ENCODE assay signal across 17 mouse cellular contexts in the genomic region with DNA sequence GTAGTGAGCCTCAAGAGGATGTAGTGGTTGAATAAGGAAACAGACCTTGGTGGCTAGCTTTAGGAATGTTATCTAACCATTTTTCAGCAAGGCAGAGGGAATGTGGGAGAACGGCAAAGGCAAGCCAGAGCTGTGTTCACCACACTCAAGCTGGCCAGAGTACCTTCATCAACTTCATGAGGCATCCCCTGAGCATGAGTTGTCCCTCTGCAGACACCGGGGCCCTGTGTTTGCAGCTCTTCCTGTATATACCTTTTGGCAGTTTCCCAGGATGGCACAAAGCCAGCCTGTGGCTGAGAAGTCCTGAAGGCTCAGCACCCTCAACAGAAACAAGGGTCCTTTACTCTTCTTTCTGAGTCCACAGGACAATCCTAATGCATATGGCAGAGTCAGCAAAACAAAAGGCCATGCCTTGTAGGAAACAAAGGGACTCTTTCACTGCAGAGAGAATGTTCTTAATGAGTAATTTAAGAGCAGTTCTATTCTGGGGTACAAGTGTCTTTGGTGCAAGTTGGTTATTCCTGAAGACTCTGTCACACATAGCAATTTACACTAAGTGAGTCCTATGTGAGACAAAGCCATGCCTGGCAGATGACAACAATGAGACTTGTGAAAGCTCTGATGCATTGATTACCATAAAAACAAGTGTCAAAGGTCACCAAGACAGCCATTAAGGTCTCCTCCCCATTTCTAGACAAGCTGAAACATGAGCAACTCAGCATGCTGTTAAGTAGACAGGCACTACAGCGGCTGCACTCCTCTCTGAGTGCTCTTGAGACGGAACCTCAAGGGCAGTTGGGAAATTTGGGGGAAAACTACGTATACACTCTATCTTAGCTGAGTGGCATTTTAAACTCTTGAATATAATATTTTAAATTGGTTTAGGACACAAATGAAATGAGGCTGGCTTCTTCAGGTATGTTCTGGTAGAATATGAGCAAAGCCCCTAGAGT.
DNase-seq lines count a peak whose midpoint lies in the region; ATAC-seq and TF ChIP-seq lines count a peak whose summit lies in the region.
"Had no signal": no experiment of that assay in that cellular context is flagged by ENCODE, and none has a peak within 500 bp of the region (broad histone marks: within the 10 kb centered on the region; RNA-seq: fewer than 3 reads in every experiment).

No protein-coding gene starts in this region.

- no peaks in the 10 kb centered on the region for H3K36me3 ChIP-seq in heart, adult 2 months (ENCODE audit: control insufficient read depth, insufficient read depth, low read length)
- H3K36me3 ChIP-seq in midbrain, embryonic 10.5 days, result no peaks in the 10 kb centered on the region
- H3K36me3 ChIP-seq in midbrain, embryonic 14.5 days (ENCODE audit: control insufficient read depth, insufficient read depth, low read length), result no peaks in the 10 kb centered on the region
- no peaks in the 10 kb centered on the region for H3K36me3 ChIP-seq in forebrain, postnatal 0 days (ENCODE audit: insufficient read depth)
- H3K36me3 ChIP-seq: embryonic facial prominence, embryonic 13.5 days; forebrain, embryonic 12.5 days; kidney, embryonic 15.5 days; midbrain, embryonic 12.5 days had no signal

- peak; percentile 27 for DNase-seq in heart, adult 11 months
- DNase-seq in heart, adult 2 months, result no peak
- DNase-seq in midbrain, embryonic 10.5 days (ENCODE audit: low spot score), result no peak
- no peak for DNase-seq in midbrain, embryonic 14.5 days
- peak; percentile 61 for DNase-seq in ZHBTc4 (ENCODE audit: low read depth, low spot score)
- peak; percentile 39 for DNase-seq in lung, postnatal 36 days
- no peak for DNase-seq in thymus, adult 18-20 months
- DNase-seq in forebrain, postnatal 0 days, result no peak
- DNase-seq: cerebellum, adult 2 months; thymus, postnatal 25 days had no signal

- no peak overlapping the region for H3K4me3 ChIP-seq in heart, adult 2 months
- H3K4me3 ChIP-seq in midbrain, embryonic 10.5 days, result no peak overlapping the region
- H3K4me3 ChIP-seq in midbrain, embryonic 14.5 days (replicated peaks; ENCODE audit: low read depth, low read length), result no peak overlapping the region
- no peak overlapping the region for H3K4me3 ChIP-seq in forebrain, postnatal 0 days (ENCODE audit: low read depth, low read length)
- H3K4me3 ChIP-seq: embryonic facial prominence, embryonic 13.5 days; forebrain, embryonic 12.5 days; kidney, embryonic 15.5 days; midbrain, embryonic 12.5 days had no signal

- H3K4me1 ChIP-seq in heart, adult 2 months (ENCODE audit: control insufficient read depth, insufficient read depth, low read length), result no peaks in the 10 kb centered on the region
- H3K4me1 ChIP-seq in midbrain, embryonic 10.5 days, result peaks cover 17% of the 10 kb centered on the region
- 0 out of 2 replicates have a peak, but pooled peaks cover 6% of the 10 kb centered on the region for H3K4me1 ChIP-seq in midbrain, embryonic 14.5 days (ENCODE audit: control insufficient read depth, insufficient read depth, low read length)
- no peaks in the 10 kb centered on the region for H3K4me1 ChIP-seq in forebrain, postnatal 0 days (ENCODE audit: insufficient read depth)
- H3K4me1 ChIP-seq: embryonic facial prominence, embryonic 13.5 days; kidney, embryonic 15.5 days; midbrain, embryonic 12.5 days had no signal

- no peak for ATAC-seq in midbrain, embryonic 14.5 days (ENCODE audit: low FRiP score, low TSS enrichment)
- ATAC-seq in forebrain, postnatal 0 days, result no peak
- ATAC-seq: CD4-positive, CD25-positive, alpha-beta regulatory T cell, adult 4 months; hindbrain, postnatal 0 days had no signal

- no peak overlapping the region for H3K9ac ChIP-seq in heart, adult 2 months (ENCODE audit: low read depth, low read length)
- no peak overlapping the region for H3K9ac ChIP-seq in midbrain, embryonic 14.5 days (replicated peaks; ENCODE audit: low read length)
- no peak overlapping the region for H3K9ac ChIP-seq in forebrain, postnatal 0 days
- H3K9ac ChIP-seq: embryonic facial prominence, embryonic 13.5 days; forebrain, embryonic 12.5 days; kidney, embryonic 15.5 days; liver, embryonic 14.5 days; midbrain, embryonic 12.5 days had no signal

- H3K27ac ChIP-seq in heart, adult 2 months, result no peak overlapping the region
- 0 out of 2 replicates have a peak overlapping the region, but pooled peaks have one; percentile 9 for H3K27ac ChIP-seq in midbrain, embryonic 10.5 days (replicated peaks)
- no peak overlapping the region for H3K27ac ChIP-seq in midbrain, embryonic 14.5 days (replicated peaks; ENCODE audit: low read depth, low read length)
- no peak overlapping the region for H3K27ac ChIP-seq in forebrain, postnatal 0 days (ENCODE audit: low read depth, low read length)
- H3K27ac ChIP-seq: embryonic facial prominence, embryonic 13.5 days; forebrain, embryonic 12.5 days; hindbrain, postnatal 0 days; kidney, embryonic 15.5 days; liver, embryonic 14.5 days; midbrain, embryonic 12.5 days had no signal

- no peak overlapping the region for H3K4me2 ChIP-seq in midbrain, embryonic 14.5 days (ENCODE audit: low read length)
- H3K4me2 ChIP-seq in forebrain, postnatal 0 days (ENCODE audit: low read depth), result no peak overlapping the region
- H3K4me2 ChIP-seq: embryonic facial prominence, embryonic 13.5 days; forebrain, embryonic 12.5 days; kidney, embryonic 15.5 days; midbrain, embryonic 12.5 days had no signal

- intact Hi-C loops in heart, adult 2 months (cut with DNase I), result no loop called here

- 58% methylated on average over 5 of the region's 5 CpGs for WGBS in heart, adult 2 months
- WGBS in midbrain, embryonic 10.5 days, result 87% methylated on average over 5 of the region's 5 CpGs
- WGBS in midbrain, embryonic 14.5 days, result 88% methylated on average over 5 of the region's 5 CpGs
- 70% methylated on average over 5 of the region's 5 CpGs for WGBS in forebrain, postnatal 0 days

- no peak for TF ChIP-seq POLR2A in heart, adult 2 months (IDR thresholded peaks at IDR 0.05; ENCODE audit: insufficient read depth, low read depth, low read length)

- H3K79me2 ChIP-seq in heart, adult 2 months (replicated peaks; ENCODE audit: control insufficient read depth, insufficient read depth, low read length), result no peaks in the 10 kb centered on the region

- H3K27me3 ChIP-seq in heart, adult 2 months (ENCODE audit: control insufficient read depth, insufficient read depth, low read length), result no peaks in the 10 kb centered on the region
- no peaks in the 10 kb centered on the region for H3K27me3 ChIP-seq in midbrain, embryonic 10.5 days (ENCODE audit: low read depth, poor library complexity, severe bottlenecking)
- no peaks in the 10 kb centered on the region for H3K27me3 ChIP-seq in midbrain, embryonic 14.5 days (ENCODE audit: control insufficient read depth, insufficient read depth, low read length)
- no peaks in the 10 kb centered on the region for H3K27me3 ChIP-seq in forebrain, postnatal 0 days (ENCODE audit: insufficient read depth, low read length)
- H3K27me3 ChIP-seq: embryonic facial prominence, embryonic 13.5 days; forebrain, embryonic 12.5 days; kidney, embryonic 15.5 days; midbrain, embryonic 12.5 days had no signal

- TF ChIP-seq CTCF in heart, adult 2 months (IDR thresholded peaks at IDR 0.05), result no peak
- TF ChIP-seq CTCF in forebrain, postnatal 0 days (IDR thresholded peaks at IDR 0.05; ENCODE audit: low read depth), result no peak

- no peaks in the 10 kb centered on the region for H3K9me3 ChIP-seq in midbrain, embryonic 10.5 days (replicated peaks)
- no peaks in the 10 kb centered on the region for H3K9me3 ChIP-seq in midbrain, embryonic 14.5 days (ENCODE audit: control insufficient read depth, low read length)
- H3K9me3 ChIP-seq in forebrain, postnatal 0 days (ENCODE audit: low read length), result no peaks in the 10 kb centered on the region
- H3K9me3 ChIP-seq: embryonic facial prominence, embryonic 13.5 days; forebrain, embryonic 12.5 days; kidney, embryonic 15.5 days; midbrain, embryonic 12.5 days had no signal

- no peak for TF ChIP-seq EP300 in heart, adult 2 months (IDR thresholded peaks at IDR 0.05; ENCODE audit: insufficient read depth, low read depth, low read length)

Comparison
In these comparisons a context has a peak if more than half of its experiments do, and no peak if none do; other contexts are left out.
1. DNase-seq: peak in heart, adult 11 months (single experiment), ZHBTc4 (single experiment) and lung, postnatal 36 days (single experiment); none in heart, adult 2 months (0 of 2), midbrain, embryonic 10.5 days (single experiment), midbrain, embryonic 14.5 days (single experiment), thymus, adult 18-20 months (0 of 2) and forebrain, postnatal 0 days (single experiment).